Mouse (Mus musculus): ENCODE data around the gene Snx8.

The Snx8 gene

DNA sequence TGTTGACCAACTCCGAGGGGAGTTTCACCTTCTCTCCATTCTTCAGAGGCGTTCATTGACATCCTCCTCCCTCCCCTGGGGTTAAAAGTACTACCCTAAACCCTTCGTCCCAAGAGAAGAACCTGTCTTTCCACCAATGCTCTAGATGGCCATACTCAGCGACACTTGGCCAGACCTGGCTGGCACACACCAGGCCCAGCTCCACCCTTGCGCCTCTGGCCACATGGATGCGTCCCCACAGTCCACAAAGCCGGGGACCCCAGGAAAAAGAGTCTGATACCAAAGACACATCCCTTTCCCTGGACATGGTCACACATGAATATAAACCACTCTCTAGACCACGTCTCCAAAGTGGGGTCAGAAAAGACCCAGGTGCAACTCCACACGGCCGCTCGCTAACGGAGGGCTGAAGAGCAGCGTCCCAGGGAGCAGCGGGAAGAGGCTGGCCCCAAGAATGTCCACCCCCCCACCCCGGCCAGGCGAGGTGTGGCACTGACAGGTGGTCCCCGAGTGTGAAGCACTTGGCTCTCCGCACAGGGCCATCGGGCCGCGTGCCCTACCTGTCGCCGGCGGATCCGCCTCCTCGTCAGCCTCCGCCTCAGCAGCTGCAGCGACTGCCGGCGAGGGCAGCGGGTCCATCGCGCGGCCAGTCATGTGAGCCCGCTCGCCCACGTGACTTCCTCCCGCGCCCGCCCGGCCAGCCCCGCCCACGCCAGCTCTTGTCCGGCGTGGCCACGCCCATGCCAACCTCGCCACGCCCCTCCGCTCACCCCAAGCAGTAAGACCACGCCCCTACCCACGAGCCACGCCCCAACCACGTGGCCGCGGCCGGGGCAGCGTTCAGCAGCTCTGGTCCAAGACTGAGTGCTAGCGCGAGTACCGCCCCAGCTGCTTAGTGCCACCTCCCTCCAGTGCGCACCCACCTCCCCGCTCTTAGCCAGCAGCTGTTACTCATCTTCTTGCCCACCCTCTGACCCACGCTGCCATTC, at the start of gene Snx8:
Gene Snx8, minus strand, starts transcription at position 675 of the 989 bp plus-strand sequence.
- peak; percentile 96 to 99 for DNase-seq (ENCODE audit: low spot score in 2 of 2)

DNA sequence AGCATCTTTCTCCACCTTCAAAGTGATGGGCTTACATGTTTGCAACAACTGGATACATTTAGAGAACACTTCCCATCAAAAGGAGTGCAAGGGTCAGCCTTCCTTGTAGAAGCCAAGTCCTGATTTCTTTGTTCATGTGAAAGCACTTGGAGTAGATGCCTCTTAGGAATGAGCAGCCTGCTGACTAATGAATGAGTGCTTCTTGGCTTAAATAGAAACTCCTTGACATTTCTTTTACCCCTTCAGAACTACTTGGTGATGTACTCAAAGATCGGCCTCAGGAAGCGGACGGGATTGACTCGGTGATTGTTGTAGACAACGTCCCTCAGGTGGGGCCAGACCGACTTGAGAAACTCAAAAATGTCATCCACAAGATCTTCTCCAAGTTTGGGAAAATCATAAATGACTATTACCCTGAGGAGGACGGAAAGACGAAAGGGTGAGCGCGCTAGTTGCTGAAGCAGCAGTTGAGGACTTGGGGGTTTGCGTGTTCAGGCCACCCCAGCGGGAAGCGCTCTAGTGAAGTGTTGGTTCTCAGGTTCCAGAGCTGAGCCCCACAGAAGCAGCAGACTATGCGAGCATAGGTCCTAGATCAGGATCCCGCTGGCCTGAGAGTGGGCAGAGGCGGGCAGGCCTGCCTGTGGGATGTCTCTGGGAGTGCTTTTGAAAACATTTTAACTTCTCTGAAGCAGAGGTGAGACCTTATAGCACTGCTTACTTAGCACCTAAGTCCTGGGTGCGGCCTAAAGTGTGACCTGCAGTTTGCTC, 36.1 kb upstream of the Snx8 start:
- DNase-seq (ENCODE audit: low spot score in 2 of 2) = no peak

DNA sequence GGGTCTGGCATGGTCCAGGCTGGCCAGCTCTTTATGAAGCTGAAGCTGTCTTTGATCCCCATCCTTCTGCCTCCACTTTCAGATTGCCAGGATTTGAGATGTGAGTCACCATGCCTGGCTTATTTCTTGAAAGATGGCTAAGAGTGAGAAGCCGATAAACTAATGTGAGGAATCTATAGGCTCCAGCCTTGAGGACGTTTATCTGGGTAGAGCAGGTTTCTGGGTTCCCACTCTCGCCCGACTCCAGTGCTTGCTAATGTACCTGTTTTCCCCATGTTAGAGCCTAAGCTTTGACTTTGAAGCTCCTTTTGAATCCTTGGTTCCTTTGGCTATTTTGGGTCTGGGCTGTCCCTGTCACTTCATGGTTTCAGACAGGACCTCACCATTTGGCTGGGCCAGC, 31.6 kb upstream of the Snx8 start:
- DNase-seq (ENCODE audit: low spot score in 2 of 2) = peak; percentile 22 to 45

DNA sequence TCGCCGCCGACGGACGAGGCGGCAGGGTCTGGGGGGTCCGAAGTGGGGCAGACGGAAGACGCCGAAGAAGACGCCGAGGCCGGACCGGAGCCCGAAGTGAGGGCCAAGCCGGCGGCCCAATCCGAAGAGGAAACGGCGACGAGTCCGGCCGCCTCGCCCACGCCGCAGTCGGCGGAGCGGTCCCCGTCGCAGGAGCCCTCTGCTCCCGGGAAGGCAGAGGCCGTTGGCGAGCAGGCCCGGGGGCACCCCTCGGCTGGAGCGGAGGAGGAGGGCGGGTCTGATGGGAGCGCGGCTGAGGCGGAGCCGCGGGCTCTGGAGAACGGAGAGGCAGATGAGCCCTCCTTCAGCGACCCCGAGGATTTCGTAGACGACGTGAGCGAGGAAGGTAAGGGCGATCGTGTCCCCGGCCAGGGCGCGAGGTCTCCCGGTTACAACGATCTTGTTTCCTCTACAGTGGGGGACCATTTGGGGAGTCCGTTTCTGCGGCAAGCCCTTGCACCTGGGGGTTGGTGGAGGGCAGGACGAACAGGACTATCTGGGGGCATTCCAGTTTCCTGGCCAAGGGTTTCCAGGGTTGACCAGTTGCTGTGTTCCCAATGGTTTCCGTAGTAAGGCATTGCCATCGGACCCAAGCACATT, 30.5 kb upstream of the Snx8 start:
- peak in 1 of 2 experiments; percentile 69 for DNase-seq (ENCODE audit: low spot score in 2 of 2)

DNA sequence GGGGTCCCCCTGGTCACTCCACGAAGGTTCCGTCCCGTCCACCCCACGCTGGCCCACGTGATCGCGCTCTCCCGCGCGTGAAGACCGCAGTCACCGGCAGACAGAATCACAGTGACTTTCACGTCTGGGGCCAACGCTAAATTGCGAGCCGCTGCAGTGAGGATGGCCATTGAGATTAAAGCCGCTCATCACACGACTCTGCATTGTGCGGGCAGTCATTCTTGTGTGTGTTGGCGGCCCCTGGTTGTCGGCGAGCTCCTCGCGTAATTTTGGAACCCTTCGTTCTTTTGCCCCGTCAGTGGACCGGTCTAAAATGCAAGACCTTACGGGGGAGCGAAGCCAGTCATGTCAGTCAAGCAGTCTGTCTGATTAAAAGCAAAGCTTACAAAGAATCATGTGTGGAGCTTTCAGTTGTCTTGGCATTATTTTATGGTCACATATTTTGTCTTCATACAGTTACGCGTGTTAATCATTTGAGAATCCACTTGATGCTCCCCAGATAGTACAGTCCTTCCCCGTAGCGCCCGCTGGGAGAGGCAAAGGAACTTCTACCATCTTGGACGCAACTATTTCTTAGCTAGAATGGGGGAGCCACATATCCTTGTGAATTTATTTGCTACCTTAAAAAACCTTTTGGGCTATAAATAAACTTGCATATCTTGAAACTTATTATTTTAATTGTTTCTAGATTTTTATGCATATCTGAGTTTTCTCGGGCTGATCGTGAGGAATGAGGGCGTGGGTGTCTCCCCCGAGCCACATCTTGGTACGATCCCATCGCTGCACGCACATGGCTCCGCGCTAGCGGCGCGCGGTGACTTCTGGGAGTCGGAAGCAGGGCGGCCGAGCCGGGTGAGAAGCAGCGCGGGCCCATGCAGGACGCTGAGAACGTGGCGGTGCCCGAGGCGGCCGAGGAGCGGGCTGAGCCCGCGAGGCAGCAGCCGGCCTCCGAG, 29.7 kb upstream of the Snx8 start, which contains the start of gene Eif3b:
Gene Eif3b, plus strand, starts transcription at position 840 of the 953 bp plus-strand sequence.
- peak; percentile 89 to 94 for DNase-seq (ENCODE audit: low spot score in 2 of 2)

DNA sequence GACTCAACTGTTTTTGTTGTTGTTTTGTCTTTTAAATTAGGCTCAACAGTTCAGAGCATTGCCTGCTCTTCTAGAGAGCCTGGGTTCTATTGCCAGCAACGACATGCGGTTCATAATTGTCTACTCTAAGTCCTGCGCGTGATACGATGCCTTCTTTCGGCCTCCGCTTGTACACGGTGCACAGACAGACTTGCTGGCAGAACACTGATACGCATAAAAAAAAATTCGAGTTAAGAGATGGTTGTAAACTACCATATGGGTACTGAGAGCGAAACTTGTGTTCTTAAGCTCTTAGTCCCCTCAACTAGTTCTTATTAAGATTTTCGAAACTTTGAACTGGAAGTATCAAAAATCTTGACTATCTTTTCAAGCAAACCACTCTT, 29.0 kb upstream of the Snx8 start:
- DNase-seq (ENCODE audit: low spot score in 2 of 2) = no peak

DNA sequence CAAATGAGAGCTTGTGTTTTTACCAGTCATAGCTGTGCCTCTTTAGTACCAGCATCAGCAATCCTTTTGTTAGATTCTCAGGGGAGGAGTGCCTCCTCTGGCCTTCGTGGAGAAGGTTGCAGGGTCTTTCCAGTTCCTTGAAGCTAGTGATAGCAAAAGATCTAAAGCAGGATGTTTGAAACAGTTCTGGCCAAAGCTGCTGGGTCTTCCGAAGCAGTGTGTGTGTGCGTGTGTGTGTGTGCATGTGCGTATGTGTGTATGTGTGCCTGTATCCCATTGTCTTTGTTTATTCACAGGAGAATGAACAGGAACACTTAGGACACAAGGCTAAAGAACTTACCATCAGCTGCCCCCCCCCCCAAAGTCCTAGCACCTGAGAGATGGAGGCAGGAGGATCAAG, 25.6 kb upstream of the Snx8 start:
- DNase-seq (ENCODE audit: low spot score in 2 of 2) = no peak

DNA sequence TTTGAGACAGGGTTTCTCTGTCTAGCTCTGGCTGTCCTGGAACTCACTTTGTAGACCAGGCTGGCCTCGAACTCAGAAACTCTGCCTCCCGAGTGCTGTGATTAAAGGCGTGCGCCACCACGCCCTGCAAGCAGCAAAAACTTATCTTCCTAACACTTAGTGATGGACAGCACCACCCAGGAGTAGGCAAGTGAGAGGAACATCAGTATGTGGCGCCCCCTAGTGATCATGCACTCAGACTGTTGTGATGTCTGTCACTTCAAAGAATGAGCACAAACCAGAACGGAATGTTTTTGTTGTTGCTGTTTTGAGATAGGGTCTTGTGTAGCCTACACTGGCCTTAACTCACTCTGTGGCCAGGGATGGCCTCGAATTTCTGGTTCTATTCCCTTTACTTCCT, 22.3 kb upstream of the Snx8 start:
- peak; percentile 44 to 85 for DNase-seq (ENCODE audit: low spot score in 2 of 2)

DNA sequence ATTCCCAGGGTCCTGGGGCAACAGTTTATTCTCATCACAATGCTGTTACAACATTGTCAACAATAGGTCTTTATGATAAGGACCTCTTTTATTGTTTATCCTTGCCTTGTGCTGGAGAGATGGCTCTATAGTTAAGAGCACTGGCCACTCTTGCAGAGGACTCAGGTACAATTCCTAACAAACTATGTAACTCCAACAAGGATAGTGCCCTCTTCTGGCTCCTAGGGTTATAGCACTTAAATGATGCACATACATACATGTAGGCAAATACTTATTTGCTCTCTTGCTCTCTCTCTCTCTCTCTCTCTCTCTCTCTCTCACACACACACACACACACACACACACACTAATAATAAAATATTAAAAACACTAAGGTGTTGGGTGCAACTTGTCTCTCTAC, 19.7 kb upstream of the Snx8 start:
- no peak for DNase-seq (ENCODE audit: low spot score in 2 of 2)

DNA sequence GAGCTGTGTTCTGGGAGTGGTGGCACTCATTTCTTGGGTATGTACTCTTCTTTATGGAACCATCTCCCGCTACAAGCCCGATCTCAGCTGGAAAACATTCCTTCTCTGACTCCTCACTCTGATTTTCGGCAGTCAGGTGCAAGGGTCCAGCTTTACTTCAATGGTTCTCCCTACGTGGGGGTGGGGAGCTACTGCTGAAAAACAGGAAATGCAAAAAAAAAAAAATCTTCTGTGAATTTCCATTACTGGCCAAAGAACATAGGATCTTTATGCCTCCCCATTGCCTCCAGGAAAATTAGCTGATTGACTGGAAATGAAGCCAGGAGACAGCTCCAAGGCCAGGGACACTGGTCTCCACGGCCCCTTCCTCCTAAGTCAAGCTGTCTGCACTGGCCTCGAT, 17.6 kb upstream of the Snx8 start:
- DNase-seq (ENCODE audit: low spot score in 2 of 2) = no peak

DNA sequence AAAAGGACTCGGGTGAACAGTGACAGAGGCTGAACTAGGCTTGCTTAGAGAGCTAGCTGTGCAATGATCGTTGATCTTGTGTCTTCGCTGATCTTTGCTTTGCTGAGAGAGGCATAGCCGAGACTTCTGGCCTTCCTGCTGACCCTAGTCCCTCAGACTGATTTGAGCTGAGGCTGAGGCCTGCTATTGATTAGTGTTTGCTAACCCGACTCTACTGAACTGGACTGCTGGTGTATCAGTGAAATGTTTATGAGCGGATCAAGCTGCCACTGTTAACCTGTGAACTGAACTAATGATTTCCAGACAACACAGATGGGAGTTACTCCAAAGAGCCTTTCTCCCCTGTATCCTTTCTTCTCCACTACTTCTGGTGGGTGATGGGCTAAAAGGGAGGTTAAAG, 16.1 kb upstream of the Snx8 start:
- DNase-seq (ENCODE audit: low spot score in 2 of 2) = no peak

DNA sequence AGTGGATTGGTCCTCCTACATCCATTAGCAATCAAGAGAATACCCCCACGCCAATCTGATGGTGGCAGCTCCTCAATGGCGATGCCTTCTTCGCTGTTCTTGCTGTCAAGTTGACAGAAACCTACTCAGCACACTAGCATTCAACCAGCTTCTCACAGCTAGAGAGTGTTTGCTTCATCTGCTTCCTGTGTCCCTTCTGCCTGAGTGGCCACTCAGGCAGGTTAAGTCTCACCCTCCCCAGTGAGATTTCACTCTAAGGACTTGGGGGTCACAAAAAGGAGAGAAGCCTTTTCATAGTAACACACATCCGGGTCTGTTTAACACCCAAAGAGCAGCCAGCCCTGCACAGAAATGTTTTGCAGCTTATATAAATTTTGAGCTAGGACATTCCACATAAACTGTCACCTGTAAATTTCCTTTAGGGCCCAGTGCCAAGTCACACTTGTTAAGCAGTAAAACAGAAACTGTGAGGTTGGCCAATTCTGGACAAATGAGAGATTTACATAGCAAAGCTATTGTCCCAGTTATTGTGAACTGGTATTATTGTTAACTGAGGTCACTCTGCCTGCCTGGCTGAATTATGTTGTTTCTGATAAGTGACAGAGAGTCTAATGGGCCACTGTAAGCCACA, 13.7 kb upstream of the Snx8 start:
- DNase-seq (ENCODE audit: low spot score in 2 of 2) = no peak

DNA sequence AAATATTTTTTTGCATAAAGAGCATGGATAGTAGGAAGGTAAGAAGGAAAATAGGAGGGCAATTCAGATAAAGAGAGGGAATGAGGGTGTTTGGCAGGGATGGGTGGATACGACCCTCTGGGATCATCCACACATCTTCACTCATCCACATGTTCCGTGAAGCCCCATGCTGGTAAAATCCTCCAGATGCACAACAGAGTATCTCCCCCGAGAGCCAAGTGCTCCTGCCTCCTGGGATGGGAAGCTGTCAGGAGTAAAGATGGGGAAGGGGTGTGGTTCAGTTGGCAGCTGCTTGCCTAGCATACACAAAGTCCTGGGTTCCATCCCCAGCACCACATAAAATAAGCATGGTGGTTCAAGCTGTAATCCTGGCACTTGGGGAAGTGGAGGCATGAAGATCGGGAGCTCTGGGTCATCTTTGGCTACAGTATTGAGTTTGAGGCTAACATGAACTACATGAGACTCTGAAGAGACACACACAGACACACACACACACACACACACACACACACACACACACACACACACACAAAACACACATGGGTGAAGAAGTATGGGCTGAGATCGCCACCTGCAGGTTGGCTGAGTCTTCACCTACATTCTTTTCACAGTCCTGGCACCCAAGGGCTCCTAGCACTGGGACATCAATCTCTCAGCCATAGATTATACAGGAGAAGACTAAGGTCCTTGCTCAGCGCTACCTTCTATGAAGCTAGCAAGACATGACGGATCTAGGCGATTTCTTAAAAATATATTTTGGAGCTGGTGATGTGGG, 7.3 kb upstream of the Snx8 start:
- DNase-seq (ENCODE audit: low spot score in 2 of 2) = peak in 1 of 2 experiments; percentile 63

DNA sequence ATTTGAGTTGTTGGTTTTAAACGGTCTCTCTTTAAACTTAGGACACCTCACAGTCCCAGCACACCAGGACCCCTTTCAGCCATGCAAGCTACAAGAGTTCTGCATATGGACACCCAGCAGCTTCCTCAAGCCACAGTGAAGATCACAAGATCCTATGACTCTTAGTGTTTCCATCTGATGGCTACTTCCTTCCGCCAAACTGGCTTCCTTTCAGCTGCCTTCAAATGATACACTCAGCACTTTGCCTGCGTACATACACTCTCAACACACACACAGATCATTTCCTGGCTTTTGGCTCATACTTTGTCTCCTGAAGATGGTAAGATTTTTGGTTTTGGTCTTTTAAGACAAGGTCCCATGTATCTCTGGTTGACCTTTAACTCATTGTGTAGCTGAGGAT, 3.6 kb upstream of the Snx8 start:
- no peak for DNase-seq (ENCODE audit: low spot score in 2 of 2)

DNA sequence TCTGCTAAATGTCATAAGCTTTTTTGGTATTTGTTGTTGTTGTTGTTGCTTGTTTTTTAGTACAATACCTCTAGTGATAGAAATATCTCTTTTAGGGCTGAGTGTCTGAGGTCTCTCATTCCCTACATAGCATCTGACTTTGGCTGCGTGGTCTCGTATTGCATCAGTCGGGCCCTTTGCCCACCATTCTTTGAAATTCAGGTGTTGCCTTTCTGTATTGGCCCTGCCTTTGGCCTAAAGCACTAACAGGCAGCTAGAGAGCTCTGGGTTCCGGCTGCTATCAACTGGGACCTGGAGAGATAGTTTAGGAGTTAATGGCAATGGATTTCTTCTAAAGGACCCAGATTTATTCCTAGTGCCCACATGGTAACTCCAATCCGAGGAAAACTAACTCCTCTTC, 2.9 kb upstream of the Snx8 start:
- no peak for DNase-seq (ENCODE audit: low spot score in 2 of 2)

DNA sequence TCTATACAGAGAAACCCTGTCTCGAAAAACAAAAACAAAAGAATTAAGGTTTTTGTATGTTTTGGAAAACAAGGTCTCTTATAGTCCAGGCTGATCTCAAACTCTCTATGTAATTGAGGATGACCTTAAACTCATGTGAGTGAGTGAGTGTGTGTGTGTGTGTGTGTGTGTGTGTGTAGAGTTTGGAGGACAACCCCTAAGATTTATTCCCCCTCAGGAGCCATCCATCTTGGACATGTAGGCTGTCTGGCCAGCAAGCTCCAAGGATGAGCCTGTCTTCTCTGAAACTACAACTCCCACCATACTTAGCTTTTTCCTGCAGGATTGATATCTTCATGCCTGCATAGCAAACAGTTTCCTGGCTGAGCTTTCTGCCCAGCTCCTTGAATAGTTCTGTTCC, 2.4 kb upstream of the Snx8 start:
- no peak for DNase-seq (ENCODE audit: low spot score in 2 of 2)

DNA sequence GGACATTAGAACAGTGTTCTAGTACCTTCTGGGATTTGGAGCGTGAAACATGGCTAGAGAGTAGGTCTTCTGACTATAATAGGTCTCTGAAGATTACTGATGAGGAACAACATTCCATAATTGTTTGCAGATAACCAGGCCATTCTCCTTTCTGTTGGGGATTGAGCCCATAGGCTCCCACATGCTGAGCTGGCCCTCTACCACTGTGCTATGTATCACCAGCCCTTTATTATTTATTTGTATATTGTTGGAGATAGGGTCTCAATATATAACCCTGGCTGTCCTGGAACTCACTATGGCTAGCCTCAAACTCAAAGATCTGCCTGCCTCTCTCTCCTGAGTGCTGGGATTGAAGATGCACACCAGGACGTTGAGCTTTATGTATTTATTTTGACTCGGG, 585 bp upstream of the Snx8 start:
- no peak for DNase-seq (ENCODE audit: low spot score in 2 of 2)

DNA sequence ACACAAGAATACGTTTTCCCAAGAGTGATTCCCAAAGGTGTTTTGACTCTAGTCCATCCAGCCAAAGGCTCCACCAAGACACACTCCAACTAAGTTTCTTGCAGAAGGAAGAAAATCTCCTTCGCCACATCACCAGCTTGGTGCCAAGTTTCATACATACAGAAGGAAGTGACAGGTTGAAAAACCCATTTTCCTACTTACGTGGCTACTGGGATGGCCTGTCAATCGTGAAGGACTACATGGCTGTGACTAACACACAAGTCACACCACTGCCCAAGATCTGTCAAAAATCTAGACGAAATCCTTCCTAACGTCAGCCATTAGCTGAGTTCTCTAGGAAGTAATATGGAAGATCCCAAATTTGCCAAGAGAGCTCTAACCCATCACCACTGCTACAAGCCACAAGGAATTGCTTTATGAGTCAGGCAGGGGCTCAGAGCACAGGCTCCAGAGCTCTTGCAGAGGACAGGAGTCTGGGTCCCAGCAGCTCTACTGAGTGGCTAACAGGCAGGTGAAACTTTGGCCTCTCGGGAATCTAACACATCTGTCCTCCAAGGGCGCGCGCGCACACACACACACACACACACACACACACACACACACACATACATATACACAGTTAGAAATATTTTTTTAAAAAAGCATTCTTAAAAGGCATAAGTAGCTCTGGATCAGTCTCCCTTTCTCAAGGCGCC, 1.1 kb downstream of the Snx8 start:
- DNase-seq (ENCODE audit: low spot score in 2 of 2) = no peak

DNA sequence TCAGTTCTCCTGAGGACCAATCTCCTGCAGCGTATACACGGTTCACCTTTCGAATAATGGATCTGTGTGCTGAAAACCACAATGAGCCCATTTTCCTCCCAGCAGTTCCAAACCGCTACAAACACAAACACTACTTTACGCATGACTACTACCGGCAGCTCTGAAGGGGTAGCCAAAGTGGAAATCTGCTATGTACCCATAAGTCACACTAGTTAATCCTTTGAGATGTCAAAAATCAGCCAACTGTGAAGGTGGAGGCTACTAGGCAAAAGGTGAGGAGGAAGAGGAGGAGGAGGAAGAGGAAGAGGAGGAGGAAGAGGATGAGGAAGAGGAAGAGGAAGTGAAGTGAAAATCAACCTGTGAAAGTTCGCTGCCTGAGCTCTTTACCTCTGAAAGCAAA, 1.8 kb downstream of the Snx8 start:
- no peak for DNase-seq (ENCODE audit: low spot score in 2 of 2)
